Mouse (Mus musculus) olfactory bulb, adult 2 months (tissue): ENCODE measurements around the gene Gm5152.

Experiments
- CTCF ChIP-seq: fragments of 200-500 bp; IDR thresholded peaks from 2 replicates; pipeline ENCODE4 v1.5.1; 2012; ENCODE audit warnings: low read depth, mild to moderate bottlenecking, low read length, moderate library complexity; ENCODE audit not compliant: insufficient read depth
- POLR2A ChIP-seq: fragments of 200-500 bp; IDR thresholded peaks from 2 replicates; pipeline ENCODE4 v1.6.1; 2012; ENCODE audit warnings: mild to moderate bottlenecking, low read depth, low read length, moderate library complexity; ENCODE audit not compliant: insufficient read depth

- TF ChIP-seq CTCF = no peak
- TF ChIP-seq POLR2A = no peak
Observed at GRCm38 (mm10) chr5:10196880-10197279, 49.4 kb downstream of the Gm5152 start.
